20 mouse cellular contexts compared by ENCODE assay signal in the genomic region with DNA sequence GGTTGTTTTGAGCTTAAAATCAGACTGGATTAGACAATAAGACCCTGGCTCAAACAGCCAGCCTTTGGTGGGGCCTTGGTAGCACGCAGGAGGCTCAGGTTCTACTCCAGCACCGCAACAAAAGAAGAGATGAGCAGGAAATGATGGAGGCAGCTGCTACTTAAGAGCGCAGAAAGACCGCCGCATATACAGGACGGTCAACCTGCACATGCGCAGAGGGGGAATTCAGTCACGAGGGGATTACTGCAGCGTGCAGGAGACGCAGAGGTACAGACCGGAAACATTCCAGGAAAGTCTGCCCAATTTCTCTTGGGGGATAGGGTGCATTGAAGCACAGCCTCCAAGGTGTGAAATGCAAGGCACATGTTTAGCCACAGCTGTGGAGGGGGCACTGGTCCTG.
"Had no signal": no experiment of that assay in that cellular context is flagged by ENCODE, and none has a peak within 500 bp of the region (broad histone marks: within the 10 kb centered on the region; RNA-seq: fewer than 3 reads in every experiment).

No protein-coding gene starts in this region.

- DNase-seq: gastrocnemius, postnatal 14 days; gastrocnemius, postnatal 36 days; heart, adult 18-20 months; heart, postnatal 14 days; heart, postnatal 36 days; kidney, adult 2 months; kidney, adult 9 months; kidney, postnatal 10 days; kidney, postnatal 25 days; kidney, postnatal 4 days had no signal

- H3K36me3 ChIP-seq: heart, embryonic 13.5 days; heart, embryonic 15.5 days; intestine, embryonic 15.5 days; limb, embryonic 13.5 days; limb, embryonic 15.5 days; liver, embryonic 12.5 days had no signal

- H3K27me3 ChIP-seq: heart, embryonic 15.5 days; intestine, embryonic 15.5 days; limb, embryonic 13.5 days; limb, embryonic 15.5 days had no signal

- H3K4me3 ChIP-seq: heart, embryonic 13.5 days; heart, embryonic 15.5 days; intestine, embryonic 15.5 days; layer of hippocampus, adult 2 months; left cerebral cortex, adult 2 months; limb, embryonic 13.5 days; limb, embryonic 15.5 days; liver, embryonic 12.5 days had no signal

- H3K27ac ChIP-seq: heart, embryonic 13.5 days; heart, embryonic 15.5 days; hindbrain, embryonic 14.5 days; intestine, embryonic 15.5 days; layer of hippocampus, adult 2 months; left cerebral cortex, adult 2 months; limb, embryonic 13.5 days; limb, embryonic 15.5 days; liver, embryonic 12.5 days; liver, embryonic 14.5 days had no signal

- H3K9ac ChIP-seq: heart, embryonic 13.5 days; heart, embryonic 15.5 days; hindbrain, embryonic 14.5 days; intestine, embryonic 15.5 days; limb, embryonic 13.5 days; limb, embryonic 15.5 days; liver, embryonic 12.5 days; liver, embryonic 14.5 days had no signal

- H3K9me3 ChIP-seq: heart, embryonic 13.5 days; heart, embryonic 15.5 days; intestine, embryonic 15.5 days; limb, embryonic 15.5 days had no signal
